Mouse (Mus musculus) liver, embryonic 14.5 days (tissue): ENCODE results near the gene C1ql3.

Experiments used
- CTCF ChIP-seq: IDR thresholded peaks from 2 replicates; pipeline ENCODE4 v1.5.1; 2016; ENCODE audit warnings: antibody characterized with exemption, low read depth, control low read depth
- EP300 ChIP-seq: IDR thresholded peaks from 2 replicates; pipeline ENCODE4 v1.6.1; 2016; ENCODE audit warnings: antibody characterized with exemption, low read depth

- TF ChIP-seq EP300 (no peak), CTCF (no peak)
Observed at GRCm38 (mm10) chr2:12956703-12957424, 54.7 kb downstream of the C1ql3 start.
